Mouse (Mus musculus): ENCODE results near the gene Azin2. TPM values are rescaled to one million over a fixed set of nuclear protein-coding genes. Genes with fewer than 3 reads are reported as not detected.

The Azin2 gene
- polyA plus RNA-seq, 1 experiment from 2014 or later, result 5.8 TPM

- Histone ChIP-seq H3K4me3 (ENCODE audit: low read depth, low read length) (no peak overlapping the region), H3K36me3 (ENCODE audit: control insufficient read depth, insufficient read depth, low read length) (no peaks in the 10 kb centered on the region), H3K27me3 (replicated peaks; ENCODE audit: control insufficient read depth, insufficient read depth, low read length) (no peaks in the 10 kb centered on the region), H3K4me2 (no peak overlapping the region), H3K9ac (ENCODE audit: low read depth, low read length) (no peak overlapping the region), H3K9me3 (ENCODE audit: control insufficient read depth, low read length) (no peaks in the 10 kb centered on the region), H3K27ac (ENCODE audit: low read depth, low read length) (no peak overlapping the region), H3K4me1 (replicated peaks; ENCODE audit: control insufficient read depth, insufficient read depth, low read length) (no peaks in the 10 kb centered on the region)
- 65% methylated on average over 3 of the region's 3 CpGs for WGBS
- DNase-seq (ENCODE audit: low spot score) (no peak), ATAC-seq (replicated peaks; ENCODE audit: low FRiP score) (no peak)
Observed at GRCm38 (mm10) chr4:128917119-128917518, 45.1 kb downstream of the Azin2 start.

GRCm38 (mm10) chr4:128913794-128914193, 48.4 kb downstream of the Azin2 start:
- Histone ChIP-seq H3K4me3 (ENCODE audit: low read depth, low read length) (no peak overlapping the region), H3K27ac (ENCODE audit: low read depth, low read length) (no peak overlapping the region), H3K27me3 (replicated peaks; ENCODE audit: control insufficient read depth, insufficient read depth, low read length) (no peaks in the 10 kb centered on the region), H3K36me3 (ENCODE audit: control insufficient read depth, insufficient read depth, low read length) (no peaks in the 10 kb centered on the region), H3K9me3 (ENCODE audit: control insufficient read depth, low read length) (no peaks in the 10 kb centered on the region), H3K4me1 (replicated peaks; ENCODE audit: control insufficient read depth, insufficient read depth, low read length) (no peaks in the 10 kb centered on the region), H3K4me2 (no peak overlapping the region), H3K9ac (ENCODE audit: low read depth, low read length) (no peak overlapping the region)
- DNase-seq (ENCODE audit: low spot score) (peak; percentile 60), ATAC-seq (replicated peaks; ENCODE audit: low FRiP score) (no peak)
- WGBS, result 22% methylated on average over 4 of the region's 4 CpGs

GRCm38 (mm10) chr4:128912085-128912484, 50.2 kb downstream of the Azin2 start:
- Histone ChIP-seq H3K27ac (ENCODE audit: low read depth, low read length) (no peak overlapping the region), H3K9me3 (ENCODE audit: control insufficient read depth, low read length) (no peaks in the 10 kb centered on the region), H3K9ac (ENCODE audit: low read depth, low read length) (no peak overlapping the region), H3K36me3 (ENCODE audit: control insufficient read depth, insufficient read depth, low read length) (no peaks in the 10 kb centered on the region), H3K4me1 (replicated peaks; ENCODE audit: control insufficient read depth, insufficient read depth, low read length) (no peaks in the 10 kb centered on the region), H3K4me2 (no peak overlapping the region), H3K4me3 (ENCODE audit: low read depth, low read length) (no peak overlapping the region), H3K27me3 (replicated peaks; ENCODE audit: control insufficient read depth, insufficient read depth, low read length) (no peaks in the 10 kb centered on the region)
- DNase-seq (ENCODE audit: low spot score) (no peak), ATAC-seq (replicated peaks; ENCODE audit: low FRiP score) (no peak)
- WGBS, result 85% methylated on average over 10 of the region's 10 CpGs

GRCm38 (mm10) chr4:128910276-128911063, 51.8 kb downstream of the Azin2 start:
- Histone ChIP-seq H3K4me3 (ENCODE audit: low read depth, low read length) (no peak overlapping the region), H3K4me2 (no peak overlapping the region), H3K27ac (ENCODE audit: low read depth, low read length) (no peak overlapping the region), H3K36me3 (ENCODE audit: control insufficient read depth, insufficient read depth, low read length) (no peaks in the 10 kb centered on the region), H3K9ac (ENCODE audit: low read depth, low read length) (no peak overlapping the region), H3K4me1 (replicated peaks; ENCODE audit: control insufficient read depth, insufficient read depth, low read length) (no peaks in the 10 kb centered on the region), H3K27me3 (replicated peaks; ENCODE audit: control insufficient read depth, insufficient read depth, low read length) (no peaks in the 10 kb centered on the region), H3K9me3 (ENCODE audit: control insufficient read depth, low read length) (no peaks in the 10 kb centered on the region)
- 61% methylated on average over 8 of the region's 8 CpGs for WGBS
- DNase-seq (ENCODE audit: low spot score) (no peak), ATAC-seq (replicated peaks; ENCODE audit: low FRiP score) (no peak)

DNA sequence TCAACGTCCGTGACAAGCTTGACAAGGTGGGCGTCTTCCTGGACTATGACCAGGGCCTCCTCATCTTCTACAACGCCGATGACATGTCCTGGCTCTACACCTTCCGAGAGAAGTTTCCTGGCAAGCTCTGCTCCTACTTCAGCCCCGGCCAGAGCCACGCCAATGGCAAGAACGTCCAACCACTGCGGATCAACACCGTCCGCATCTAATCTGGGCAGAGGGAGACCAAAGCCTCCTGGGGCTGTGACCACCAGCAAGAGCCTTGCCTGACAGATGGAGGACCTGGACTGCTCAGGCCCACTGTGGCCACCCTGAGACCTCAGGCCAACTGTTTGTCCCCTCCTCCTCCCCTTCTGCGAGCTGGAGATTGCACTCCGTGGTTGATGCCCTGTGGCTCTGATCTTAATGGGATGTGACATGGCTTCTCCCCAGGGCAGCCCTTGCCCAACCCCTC, 52.8 kb downstream of the Azin2 start:
- no peak overlapping the region for H3K4me2 ChIP-seq
- H3K4me3 ChIP-seq (ENCODE audit: low read depth, low read length), result no peak overlapping the region
- DNase-seq (ENCODE audit: low spot score) (no peak), ATAC-seq (replicated peaks; ENCODE audit: low FRiP score) (no peak)
- H3K27ac ChIP-seq (ENCODE audit: low read depth, low read length), result no peak overlapping the region
- H3K4me1 ChIP-seq (replicated peaks; ENCODE audit: control insufficient read depth, insufficient read depth, low read length), result 0 out of 2 replicates have a peak, but pooled peaks cover 2% of the 10 kb centered on the region
- H3K36me3 ChIP-seq (ENCODE audit: control insufficient read depth, insufficient read depth, low read length), result no peaks in the 10 kb centered on the region
- 81% methylated on average over 14 of the region's 14 CpGs for WGBS
- no peaks in the 10 kb centered on the region for H3K27me3 ChIP-seq (replicated peaks; ENCODE audit: control insufficient read depth, insufficient read depth, low read length)
- no peak overlapping the region for H3K9ac ChIP-seq (ENCODE audit: low read depth, low read length)
- H3K9me3 ChIP-seq (ENCODE audit: control insufficient read depth, low read length), result no peaks in the 10 kb centered on the region

DNA sequence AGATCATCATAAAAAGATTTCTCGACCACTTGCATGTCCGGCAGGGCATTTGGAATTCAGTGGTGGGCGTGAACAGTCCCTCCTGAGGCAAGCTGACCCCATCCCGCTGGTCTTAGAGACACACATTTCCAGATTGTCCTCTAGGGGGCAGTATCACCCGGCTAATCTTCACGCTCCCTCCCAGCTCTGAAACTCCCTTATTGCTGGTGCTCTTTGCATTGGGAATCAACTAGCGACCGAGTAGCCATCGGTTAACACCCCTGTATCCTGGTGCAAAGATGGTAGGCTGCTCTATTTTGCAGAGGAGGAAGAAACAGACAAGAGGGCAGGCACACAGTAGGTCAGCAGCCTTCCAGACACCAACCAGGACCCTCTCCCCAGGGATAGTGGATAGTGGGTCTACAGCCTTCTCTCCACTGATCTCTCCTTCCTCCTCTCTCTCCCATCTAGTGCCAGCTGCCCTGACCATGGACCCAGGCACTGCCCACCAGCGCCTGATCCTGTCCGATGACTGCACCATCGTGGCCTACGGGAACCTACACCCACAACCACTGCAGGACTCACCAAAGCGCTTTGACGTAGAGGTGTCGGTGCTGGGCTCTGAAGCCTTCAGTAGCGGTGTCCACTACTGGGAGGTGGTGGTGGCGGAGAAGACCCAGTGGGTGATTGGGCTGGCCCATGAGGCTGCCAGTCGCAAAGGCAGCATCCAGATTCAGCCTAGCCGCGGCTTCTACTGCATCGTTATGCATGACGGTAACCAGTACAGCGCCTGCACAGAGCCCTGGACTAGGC, 53.5 kb downstream of the Azin2 start:
- 59% methylated on average over 24 of the region's 24 CpGs for WGBS
- Histone ChIP-seq H3K36me3 (ENCODE audit: control insufficient read depth, insufficient read depth, low read length) (no peaks in the 10 kb centered on the region), H3K27ac (ENCODE audit: low read depth, low read length) (no peak overlapping the region), H3K9ac (ENCODE audit: low read depth, low read length) (no peak overlapping the region), H3K27me3 (replicated peaks; ENCODE audit: control insufficient read depth, insufficient read depth, low read length) (no peaks in the 10 kb centered on the region), H3K9me3 (ENCODE audit: control insufficient read depth, low read length) (no peaks in the 10 kb centered on the region), H3K4me1 (replicated peaks; ENCODE audit: control insufficient read depth, insufficient read depth, low read length) (0 out of 2 replicates have a peak, but pooled peaks cover 2% of the 10 kb centered on the region), H3K4me3 (ENCODE audit: low read depth, low read length) (no peak overlapping the region), H3K4me2 (no peak overlapping the region)
- ATAC-seq (replicated peaks; ENCODE audit: low FRiP score), result no peak
- DNase-seq (ENCODE audit: low spot score), result peak; percentile 45

GRCm38 (mm10) chr4:128907238-128907968, 54.8 kb downstream of the Azin2 start:
- Histone ChIP-seq H3K27me3 (replicated peaks; ENCODE audit: control insufficient read depth, insufficient read depth, low read length) (no peaks in the 10 kb centered on the region), H3K9ac (ENCODE audit: low read depth, low read length) (no peak overlapping the region), H3K4me3 (ENCODE audit: low read depth, low read length) (no peak overlapping the region), H3K4me2 (no peak overlapping the region), H3K9me3 (ENCODE audit: control insufficient read depth, low read length) (no peaks in the 10 kb centered on the region), H3K4me1 (replicated peaks; ENCODE audit: control insufficient read depth, insufficient read depth, low read length) (0 out of 2 replicates have a peak, but pooled peaks cover 2% of the 10 kb centered on the region), H3K27ac (ENCODE audit: low read depth, low read length) (no peak overlapping the region), H3K36me3 (ENCODE audit: control insufficient read depth, insufficient read depth, low read length) (no peaks in the 10 kb centered on the region)
- ATAC-seq (replicated peaks; ENCODE audit: low FRiP score) (no peak), DNase-seq (ENCODE audit: low spot score) (no peak)
- WGBS, result 60% methylated on average over 12 of the region's 12 CpGs

DNA sequence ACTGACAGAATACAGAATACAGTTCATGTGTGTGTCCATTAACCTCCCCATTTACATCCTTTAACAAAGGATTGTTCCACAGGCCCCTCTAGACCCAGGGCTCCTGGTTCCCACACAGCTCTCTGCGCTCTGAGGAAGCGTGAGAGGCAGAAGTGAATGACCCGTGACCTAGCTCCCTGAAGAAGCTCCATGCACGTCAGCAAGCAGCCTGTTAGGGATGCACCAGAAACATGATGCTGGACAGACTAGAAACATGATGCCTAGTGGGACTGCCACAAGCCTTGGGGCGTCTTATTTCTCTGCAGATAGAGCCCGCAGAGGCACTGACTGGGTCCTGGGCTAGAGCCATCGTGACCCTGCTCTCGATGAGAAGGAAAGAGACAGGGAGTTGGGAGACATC, 55.5 kb downstream of the Azin2 start:
- Histone ChIP-seq H3K9ac (ENCODE audit: low read depth, low read length) (no peak overlapping the region), H3K4me1 (replicated peaks; ENCODE audit: control insufficient read depth, insufficient read depth, low read length) (0 out of 2 replicates have a peak, but pooled peaks cover 2% of the 10 kb centered on the region), H3K9me3 (ENCODE audit: control insufficient read depth, low read length) (no peaks in the 10 kb centered on the region), H3K27ac (ENCODE audit: low read depth, low read length) (no peak overlapping the region; the same call in 1 of the 2 replicates), H3K4me2 (no peak overlapping the region), H3K27me3 (replicated peaks; ENCODE audit: control insufficient read depth, insufficient read depth, low read length) (no peaks in the 10 kb centered on the region), H3K36me3 (ENCODE audit: control insufficient read depth, insufficient read depth, low read length) (no peaks in the 10 kb centered on the region), H3K4me3 (ENCODE audit: low read depth, low read length) (no peak overlapping the region)
- DNase-seq (ENCODE audit: low spot score) (no peak), ATAC-seq (replicated peaks; ENCODE audit: low FRiP score) (no peak)
- 56% methylated on average over 8 of the region's 8 CpGs for WGBS
